Mouse (Mus musculus): Measurements from ENCODE around the gene Sult2b1. TPM values are rescaled to one million over a fixed set of nuclear protein-coding genes. Genes with fewer than 3 reads are reported as not detected.

Gene Sult2b1
- total RNA-seq, 2 experiments from 2014 or later = 9.7 to 11.5 TPM

- intact Hi-C loops (cut with DNase I) = no loop called here
Measured at GRCm38 (mm10) chr7:45706721-45707241, 77.7 kb downstream of the Sult2b1 start.

GRCm38 (mm10) chr7:45705873-45706281, 78.6 kb downstream of the Sult2b1 start:
- intact Hi-C loops (cut with DNase I) = no loop called here
- peak in 1 of 2 experiments; percentile 95 for DNase-seq (ENCODE audit: extremely low spot score in 1 of 2, low spot score in 2 of 2)

More at GRCm38 (mm10) chr7:45706721-45707241, 77.7 kb downstream of the Sult2b1 start:
- DNase-seq (ENCODE audit: extremely low spot score in 1 of 2, low spot score in 2 of 2) = peak in 1 of 2 experiments; percentile 96

GRCm38 (mm10) chr7:45705443-45705864, 79.0 kb downstream of the Sult2b1 start:
- intact Hi-C loops (cut with DNase I) = no loop called here
- DNase-seq (ENCODE audit: extremely low spot score in 1 of 2, low spot score in 2 of 2) = peak in 1 of 2 experiments; percentile 71

- DNase-seq (ENCODE audit: extremely low spot score in 1 of 2, low spot score in 2 of 2) = peak; percentile 99 to 100
- intact Hi-C loops (cut with DNase I) = no loop called here
Measured at GRCm38 (mm10) chr7:45704730-45705442, 79.6 kb downstream of the Sult2b1 start, which contains the start of gene Dbp. Gene Dbp, plus strand, starts transcription at chr7:45705088.

GRCm38 (mm10) chr7:45704046-45704559, 80.4 kb downstream of the Sult2b1 start:
- intact Hi-C loops (cut with DNase I) = no loop called here
- DNase-seq (ENCODE audit: extremely low spot score in 1 of 2, low spot score in 2 of 2) = peak; percentile 80 to 84

- intact Hi-C loops (cut with DNase I) = no loop called here
- DNase-seq (ENCODE audit: extremely low spot score in 1 of 2, low spot score in 2 of 2) = peak in 1 of 2 experiments; percentile 65
Measured at GRCm38 (mm10) chr7:45703521-45704033, 80.9 kb downstream of the Sult2b1 start.

GRCm38 (mm10) chr7:45702809-45703520, 81.5 kb downstream of the Sult2b1 start:
- no peak for DNase-seq (ENCODE audit: extremely low spot score in 1 of 2, low spot score in 2 of 2)
- intact Hi-C loops (cut with DNase I) = no loop called here

- no peak for DNase-seq (ENCODE audit: extremely low spot score in 1 of 2, low spot score in 2 of 2)
- intact Hi-C loops (cut with DNase I) = no loop called here
Measured at GRCm38 (mm10) chr7:45702316-45702715, 82.2 kb downstream of the Sult2b1 start.

- DNase-seq (ENCODE audit: extremely low spot score in 1 of 2, low spot score in 2 of 2) = no peak
- intact Hi-C loops (cut with DNase I) = no loop called here
Measured at GRCm38 (mm10) chr7:45701607-45702006, 82.9 kb downstream of the Sult2b1 start.

- no peak for DNase-seq (ENCODE audit: extremely low spot score in 1 of 2, low spot score in 2 of 2)
- intact Hi-C loops (cut with DNase I) = no loop called here
Measured at GRCm38 (mm10) chr7:45701072-45701471, 83.4 kb downstream of the Sult2b1 start.

GRCm38 (mm10) chr7:45700301-45701015, 84.0 kb downstream of the Sult2b1 start:
- intact Hi-C loops (cut with DNase I) = no loop called here
- peak in 1 of 2 experiments; percentile 80 for DNase-seq (ENCODE audit: extremely low spot score in 1 of 2, low spot score in 2 of 2)

GRCm38 (mm10) chr7:45699523-45700141, 84.8 kb downstream of the Sult2b1 start, which contains the start of gene Car11:
Gene Car11, plus strand, starts transcription at chr7:45699843.
- DNase-seq (ENCODE audit: extremely low spot score in 1 of 2, low spot score in 2 of 2) = peak in 1 of 2 experiments; percentile 74
- intact Hi-C loops (cut with DNase I) = no loop called here

- DNase-seq (ENCODE audit: extremely low spot score in 1 of 2, low spot score in 2 of 2) = no peak
- intact Hi-C loops (cut with DNase I) = no loop called here
Measured at GRCm38 (mm10) chr7:45697894-45698293, 86.6 kb downstream of the Sult2b1 start.

GRCm38 (mm10) chr7:45695098-45695497, 89.4 kb downstream of the Sult2b1 start:
- intact Hi-C loops (cut with DNase I) = no loop called here
- DNase-seq (ENCODE audit: extremely low spot score in 1 of 2, low spot score in 2 of 2) = no peak

GRCm38 (mm10) chr7:45693921-45694591, 90.4 kb downstream of the Sult2b1 start, which contains the start of gene Sec1:
Gene Sec1, minus strand, starts transcription at chr7:45694402.
- intact Hi-C loops (cut with DNase I) = loop anchor here (5.0 kb wide), 1 partner anchor 87 kb away; no protein-coding TSS in a partner anchor

GRCm38 (mm10) chr7:45692364-45692763, 92.1 kb downstream of the Sult2b1 start:
- DNase-seq (ENCODE audit: extremely low spot score in 1 of 2, low spot score in 2 of 2) = no peak
- intact Hi-C loops (cut with DNase I) = loop anchor here (5.0 kb wide), 1 partner anchor 85 kb away; no protein-coding TSS in a partner anchor

More at GRCm38 (mm10) chr7:45693921-45694591, 90.4 kb downstream of the Sult2b1 start, which contains the start of gene Sec1:
- DNase-seq (ENCODE audit: extremely low spot score in 1 of 2, low spot score in 2 of 2) = peak in 1 of 2 experiments; percentile 36

GRCm38 (mm10) chr7:45689800-45690199, 94.7 kb downstream of the Sult2b1 start:
- intact Hi-C loops (cut with DNase I) = loop anchor here (5.0 to 10.0 kb wide), 2 partner anchors 82 to 215 kb away; no protein-coding TSS in a partner anchor
- DNase-seq (ENCODE audit: extremely low spot score in 1 of 2, low spot score in 2 of 2) = no peak

Data from left cerebral cortex, postnatal 10 days (tissue).